Mouse (Mus musculus): Measurements from ENCODE around the gene Slc9a3. TPM values are rescaled to one million over a fixed set of nuclear protein-coding genes. Genes with fewer than 3 reads are reported as not detected.

Slc9a3 gene
- total RNA-seq (2023) = not detected

GRCm38 (mm10) chr13:74121141-74121602 is at the start of gene Slc9a3:
Gene Slc9a3 (plus strand): TSS chr13:74121457.

GRCm38 (mm10) chr13:74208317-74208985 is 87.2 kb downstream of the Slc9a3 start, which contains the start of gene Exoc3:
Gene Exoc3 (minus strand): TSS chr13:74208732.

Other genes with a start within 250 kb of the Slc9a3 start
- 1 to 10 TPM; 2.6 to 3.4 TPM for gene Trip13, start 183.7 kb upstream of the Slc9a3 start, total RNA-seq (2023)
- gene Brd9, start 183.6 kb upstream of the Slc9a3 start, total RNA-seq (2023) = 10 to 100 TPM; 57.9 to 60.5 TPM
- not detected for gene Zdhhc11, start 157.6 kb upstream of the Slc9a3 start, total RNA-seq (2023)
- 1 to 10 TPM; 5.4 to 6.0 TPM for gene Tppp, start 112.0 kb upstream of the Slc9a3 start, total RNA-seq (2023)
- 1 to 10 TPM; 5.8 to 6.1 TPM for gene Cep72, start 59.2 kb upstream of the Slc9a3 start, total RNA-seq (2023)
- gene Exoc3, start 87.3 kb downstream of the Slc9a3 start, total RNA-seq (2023) = 10 to 100 TPM; 49.8 to 50.3 TPM
- 1 to 10 TPM; 1.5 to 1.7 TPM for gene Ahrr, start 170.9 kb downstream of the Slc9a3 start, total RNA-seq (2023)
- 10 to 100 TPM; 77.6 to 77.7 TPM for gene Pdcd6, start 196.1 kb downstream of the Slc9a3 start, total RNA-seq (2023)
- 100 to 1,000 TPM; 114 to 129 TPM for gene Sdha, start 228.8 kb downstream of the Slc9a3 start, total RNA-seq (2023)
- gene Ccdc127, start 228.9 kb downstream of the Slc9a3 start, total RNA-seq (2023) = 10 to 100 TPM; 21.1 to 22.3 TPM
- gene Lrrc14b, start 242.5 kb downstream of the Slc9a3 start, total RNA-seq (2023) = not detected